Mouse (Mus musculus) retina, postnatal 1 day (tissue): ENCODE measurements at regions not wholly inside any gene's neighbourhood (a gene's known extent, or its start where the extent isn't known, plus 50 kb on each side); places are given as distances from the start of the nearest gene placed in this dataset.

Experiments
- DNase-seq: peaks from one replicate; pipeline ENCODE4 v3.0.0-alpha.2; 2012

- DNase-seq = no peak
Observed at GRCm38 (mm10) chr7:68686396-68687139, 62.5 kb downstream of the Arrdc4 start.

- DNase-seq = no peak
Observed at GRCm38 (mm10) chr7:68682929-68683643, 66.0 kb downstream of the Arrdc4 start.

DNA sequence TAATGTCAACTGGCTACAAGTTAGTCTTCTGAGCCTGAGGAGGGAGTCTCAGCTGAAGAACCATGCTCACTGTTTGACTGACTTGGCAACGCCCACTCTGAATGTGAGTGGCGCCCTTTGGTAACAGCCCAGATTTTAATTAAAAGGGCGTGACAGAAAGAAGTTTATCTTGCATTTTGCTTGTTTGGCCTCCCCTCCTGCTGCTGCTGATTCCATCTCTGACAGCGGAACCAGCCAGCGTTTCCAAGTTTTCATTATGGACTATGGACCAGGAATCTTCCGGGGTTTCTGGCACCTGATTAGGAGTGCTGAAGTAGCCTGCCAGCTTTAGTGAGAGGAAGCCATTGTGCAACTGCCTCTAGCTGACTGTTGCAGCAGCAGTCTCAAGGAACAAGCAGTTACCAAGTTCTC is 66.7 kb downstream of the Arrdc4 start:
- DNase-seq = no peak

- DNase-seq = peak; percentile 69
Observed at GRCm38 (mm10) chr7:68679770-68680169, 69.3 kb downstream of the Arrdc4 start.

- no peak for DNase-seq
Observed at GRCm38 (mm10) chr7:68667790-68668732, 81.0 kb downstream of the Arrdc4 start.

DNA sequence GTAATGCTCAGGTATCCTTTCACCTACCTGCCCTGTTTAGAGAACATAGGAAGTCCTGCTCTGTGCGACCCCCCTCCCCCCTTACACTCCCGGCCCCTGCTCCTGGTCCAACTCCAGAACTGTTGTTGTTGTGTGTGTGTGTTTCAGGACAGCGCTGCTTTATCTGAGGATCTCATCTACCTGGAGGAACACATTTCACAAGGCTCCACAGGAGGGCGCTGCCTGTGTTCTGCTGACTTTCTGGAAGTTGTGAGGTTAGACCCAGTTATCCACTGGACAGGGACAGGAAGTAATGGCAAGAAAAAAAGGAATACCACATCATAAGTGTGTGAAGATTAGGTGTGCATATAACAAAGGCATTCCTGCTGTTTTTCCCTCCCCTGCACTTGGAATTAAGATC is 81.8 kb downstream of the Arrdc4 start:
- DNase-seq = peak; percentile 20

GRCm38 (mm10) chr7:68656354-68656753 is 92.7 kb downstream of the Arrdc4 start:
- no peak for DNase-seq

GRCm38 (mm10) chr7:68653534-68653933 is 95.5 kb downstream of the Arrdc4 start:
- DNase-seq = no peak

DNA sequence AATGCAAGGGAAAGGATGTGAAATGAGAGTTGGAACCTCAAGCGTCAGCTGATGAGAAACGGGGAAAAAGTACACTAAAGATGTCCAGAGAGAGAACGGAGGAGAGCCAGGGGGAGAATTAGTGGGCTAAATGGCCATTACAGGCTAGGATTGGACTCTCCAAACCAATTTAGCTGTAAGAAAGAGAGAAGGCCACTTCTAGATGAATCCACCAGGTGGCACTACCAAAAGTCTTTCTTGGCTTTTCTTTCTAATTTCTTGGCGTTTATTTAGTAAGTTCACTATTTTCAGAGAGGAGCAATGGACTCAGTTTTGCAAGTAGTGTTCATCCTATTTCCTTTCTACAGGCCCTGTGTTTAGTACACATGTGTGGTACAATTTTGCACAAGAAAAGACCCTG is 97.6 kb downstream of the Arrdc4 start:
- DNase-seq = peak; percentile 26

GRCm38 (mm10) chr7:68637556-68638215 is 111.4 kb downstream of the Arrdc4 start:
- DNase-seq = no peak

DNA sequence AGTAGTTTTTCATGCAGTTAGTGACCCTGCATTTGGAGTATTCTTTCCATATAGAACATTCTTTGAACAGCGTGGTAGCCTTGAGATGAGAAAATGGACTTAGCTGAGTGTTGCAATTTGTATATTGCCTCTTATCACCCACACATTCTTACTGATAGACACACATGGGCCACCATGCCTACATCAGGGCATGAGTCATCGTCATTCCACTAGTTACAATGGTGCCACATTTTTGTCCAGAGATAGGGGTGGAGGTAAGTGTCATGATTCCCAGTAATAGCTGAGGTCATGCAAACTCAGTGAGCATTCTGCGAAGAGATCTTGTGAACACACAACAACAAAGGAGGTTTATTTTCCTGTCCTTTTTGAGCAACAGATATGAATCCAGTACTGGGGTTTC is 128.0 kb downstream of the Arrdc4 start:
- no peak for DNase-seq

DNA sequence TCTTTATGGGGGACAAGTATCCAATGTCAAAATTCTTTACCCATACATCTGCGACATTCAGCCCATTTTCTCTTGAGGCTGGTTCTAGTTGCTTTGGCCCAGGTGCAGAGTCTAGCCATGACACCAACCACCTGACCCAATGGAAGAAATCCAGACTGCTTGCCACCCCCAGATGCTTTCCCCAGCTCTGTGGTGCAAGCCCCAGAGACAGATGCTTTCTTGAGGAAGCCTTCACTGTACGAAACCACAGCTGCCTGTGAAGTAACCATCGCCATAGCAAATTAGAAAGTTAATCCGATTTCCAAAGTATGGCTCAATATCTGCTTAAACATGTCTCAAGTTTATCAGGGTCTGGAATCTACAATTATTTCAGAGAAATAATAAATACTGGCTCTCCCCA is 138.5 kb downstream of the Arrdc4 start:
- DNase-seq = no peak

- DNase-seq = no peak
Observed at GRCm38 (mm10) chr7:68607170-68607569, 141.9 kb downstream of the Arrdc4 start.

DNA sequence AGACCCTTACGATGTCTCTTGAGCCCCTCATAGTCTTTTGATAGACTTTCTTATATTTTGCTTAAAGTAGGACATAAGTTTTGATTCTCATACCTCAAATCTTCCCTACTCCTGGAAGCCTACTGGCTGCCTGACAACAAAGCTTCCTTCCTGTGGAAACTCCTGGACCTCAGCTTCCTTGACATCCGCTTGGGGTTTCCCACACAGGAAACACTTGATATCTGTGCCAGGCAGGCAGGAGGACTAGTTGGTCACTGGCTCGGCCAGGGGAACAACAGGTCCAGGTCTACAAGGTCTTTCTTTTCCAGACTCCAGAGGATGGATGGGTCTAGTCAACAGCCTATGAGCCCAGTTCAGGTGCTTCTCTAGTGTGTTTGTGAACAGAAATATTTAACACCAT is 142.8 kb downstream of the Arrdc4 start:
- no peak for DNase-seq

DNA sequence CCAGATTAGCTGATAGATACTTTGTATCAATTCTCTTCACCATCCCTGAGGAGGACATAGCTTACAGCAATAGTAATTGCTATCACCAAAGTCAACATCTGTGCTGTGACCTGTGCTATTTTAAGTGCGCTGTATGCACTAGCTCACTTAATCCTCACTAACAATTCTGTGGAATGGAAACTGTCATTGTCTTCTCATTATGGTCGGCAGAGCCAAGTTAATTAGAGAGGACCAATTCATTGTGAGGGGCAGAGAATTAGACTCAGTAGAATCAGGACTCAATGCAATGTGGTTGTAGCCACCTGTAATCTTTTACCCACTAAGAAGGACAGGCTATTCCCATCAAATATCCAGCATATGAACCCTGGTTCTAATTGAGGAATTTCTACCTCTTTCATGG is 145.3 kb downstream of the Arrdc4 start:
- peak; percentile 50 for DNase-seq

DNA sequence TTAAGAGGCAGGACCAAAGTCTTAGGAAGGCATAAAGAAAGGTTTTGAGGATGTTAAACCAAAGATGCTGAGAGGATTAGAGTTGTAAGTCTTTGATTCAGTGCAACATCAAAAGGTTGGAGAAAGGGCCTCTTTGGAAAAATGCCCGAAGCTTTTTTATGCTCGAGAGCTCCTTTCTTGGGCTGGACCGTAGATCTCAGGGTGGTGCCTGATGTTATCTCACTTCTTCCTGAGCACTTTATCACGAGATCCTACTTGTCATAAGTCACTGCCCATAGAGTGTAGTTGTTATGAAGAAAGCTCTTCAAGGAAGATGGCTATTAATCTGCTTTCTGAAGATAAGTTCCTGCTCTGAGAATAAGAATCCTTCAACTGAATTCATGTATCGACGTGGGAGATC is 147.0 kb downstream of the Arrdc4 start:
- DNase-seq = no peak

DNA sequence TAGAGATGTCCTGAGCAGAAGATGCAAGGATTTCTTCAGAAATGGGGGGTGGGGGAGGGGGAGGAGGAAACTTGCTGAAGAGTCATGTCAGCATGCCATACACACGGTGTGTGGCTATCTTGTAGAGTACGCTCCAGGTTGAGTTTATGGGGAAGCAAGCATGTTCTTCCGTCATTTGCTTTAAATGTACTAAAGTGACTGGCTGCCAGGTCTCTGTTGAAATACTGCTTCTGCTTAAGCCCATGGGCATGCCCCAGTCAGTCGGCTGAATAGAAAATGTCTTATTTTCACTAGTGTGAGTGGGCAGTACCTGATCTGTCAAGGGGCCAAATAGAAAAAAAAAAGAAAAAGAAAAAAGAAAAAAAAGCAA is 155.0 kb downstream of the Arrdc4 start:
- no peak for DNase-seq

GRCm38 (mm10) chr7:68593344-68594016 is 155.6 kb downstream of the Arrdc4 start:
- peak; percentile 71 for DNase-seq

DNA sequence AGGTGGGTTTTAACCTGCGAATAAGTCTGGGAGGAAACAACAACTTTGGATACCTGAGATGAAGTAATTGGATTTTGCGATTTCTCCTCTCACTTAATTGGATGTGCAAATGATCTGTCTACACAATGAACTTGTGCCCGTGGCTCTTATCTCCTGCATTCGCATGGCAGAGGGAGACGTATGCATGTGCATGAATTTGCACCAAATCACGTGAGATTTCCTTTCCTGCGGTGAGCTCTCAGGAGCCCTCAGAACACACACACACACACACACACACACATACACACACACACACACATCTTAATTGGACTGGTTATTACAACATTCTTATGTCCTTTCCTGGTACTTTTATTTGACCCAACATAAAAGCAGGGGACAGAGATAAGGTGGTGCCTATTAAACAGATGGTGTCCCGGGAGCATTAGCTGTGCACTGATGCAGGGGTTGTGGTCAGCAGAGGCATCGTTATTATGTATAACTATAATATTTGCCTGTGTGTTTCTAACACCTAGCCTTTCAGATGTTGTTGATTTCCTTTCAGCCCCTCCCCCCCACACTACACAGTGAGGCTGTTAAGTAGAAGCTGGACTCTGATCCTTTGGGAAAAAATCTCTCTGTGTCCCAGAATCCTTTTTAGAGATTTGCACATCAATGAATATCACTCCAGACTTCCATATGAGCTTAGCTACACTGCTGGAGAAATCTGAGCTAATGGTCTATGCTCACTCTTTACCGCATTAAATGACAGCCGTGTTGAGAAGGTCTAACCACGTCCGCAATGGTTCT is 166.3 kb downstream of the Arrdc4 start:
- DNase-seq = no peak

GRCm38 (mm10) chr7:68580650-68581049 is 168.4 kb downstream of the Arrdc4 start:
- peak; percentile 67 for DNase-seq

GRCm38 (mm10) chr7:68579666-68580065 is 169.4 kb downstream of the Arrdc4 start:
- DNase-seq = peak; percentile 87
